Mouse (Mus musculus) heart, postnatal 0 days (tissue): ENCODE measurements around the gene Dnajb6. TPM values are rescaled to one million over a fixed set of nuclear protein-coding genes. Genes with fewer than 3 reads are reported as not detected.
A peak's percentile ranks its signal among the peaks of the same experiment; 100 is the strongest.

Source experiments
- ATAC-seq: fragments of 200-750 bp; cut with Nextera tagmentation; 2 replicates; pipeline ENCODE4 v1.8.0; 2017; ENCODE audit warnings: low read depth, moderate number of reproducible peaks, moderate library complexity; ENCODE audit not compliant: insufficient read depth
- DNase-seq: peaks from one replicate; pipeline ENCODE4 v3.0.0-alpha.2; 2016; ENCODE audit warnings: low spot score
- H3K27ac ChIP-seq: fragments of 300-500 bp; sonication (generic); 2 replicates; pipeline ENCODE4 v1.5.1; 2014; ENCODE audit warnings: low read depth, mild to moderate bottlenecking
- H3K27me3 ChIP-seq: fragments of 300-500 bp; sonication (generic); 2 replicates; pipeline ENCODE4 v1.6.1; 2014; ENCODE audit warnings: low read length, mixed read lengths; ENCODE audit not compliant: control insufficient read depth, insufficient read depth
- H3K36me3 ChIP-seq: fragments of 300-500 bp; sonication (generic); replicated peaks from 2 replicates; pipeline ENCODE4 v1.6.1; 2014; ENCODE audit warnings: low read length, mixed read lengths; ENCODE audit not compliant: control insufficient read depth, insufficient read depth
- H3K4me1 ChIP-seq: fragments of 300-500 bp; sonication (generic); 2 replicates; pipeline ENCODE4 v1.6.1; 2014; ENCODE audit warnings: antibody characterized with exemption; ENCODE audit not compliant: control insufficient read depth, insufficient read depth
- H3K4me2 ChIP-seq: fragments of 300-500 bp; sonication (generic); 2 replicates; pipeline ENCODE4 v1.6.1; 2014; ENCODE audit warnings: low read depth, mild to moderate bottlenecking, low read length, moderate library complexity
- H3K4me3 ChIP-seq: fragments of 300-500 bp; sonication (generic); 2 replicates; pipeline ENCODE4 v1.5.1; 2014; ENCODE audit warnings: low read depth, low read length
- H3K9ac ChIP-seq: fragments of 300-500 bp; sonication (generic); replicated peaks from 2 replicates; pipeline ENCODE4 v1.6.1; 2014; ENCODE audit warnings: low read depth, low read length, mixed read lengths
- H3K9me3 ChIP-seq: fragments of 300-500 bp; sonication (generic); replicated peaks from 2 replicates; pipeline ENCODE4 v1.6.1; 2016; ENCODE audit warnings: low read length; ENCODE audit not compliant: control insufficient read depth
- CTCF ChIP-seq: IDR thresholded peaks from 2 replicates; pipeline ENCODE4 v1.5.1; 2016; ENCODE audit warnings: antibody characterized with exemption, control low read depth, low read depth
- EP300 ChIP-seq: IDR thresholded peaks from 2 replicates; pipeline ENCODE4 v1.6.1; 2016; ENCODE audit warnings: antibody characterized with exemption, low read depth
- WGBS: fragments of 180-500 bp; shearing (Covaris S2); extraction: QIAGEN DNeasy Blood & Tissue Kit; methylation state at CpG from one replicate; pipeline ENCODE4 v1.1.7; 2014; 5-methylcytosine and 5-hydroxymethylcytosine counted together
- polyA plus RNA-seq: library from polyadenylated mRNA; unstranded; fragments of >200 nt; fragmentation: Nextera tagmentation; extraction: Ambion mirVana; gene quantifications from 2 replicates; pipeline ENCODE4 v1.2.1, GENCODE M21; 2015
- total RNA-seq: library from RNA; depleted of rRNA; stranded (reverse); fragments of >200 nt; gene quantifications from 2 replicates; pipeline ENCODE4 v1.2.3, GENCODE M21; 2014; ENCODE audit warnings: low replicate concordance

Dnajb6 gene
- total and polyA plus RNA-seq, 2 experiments from 2014 or later: 37.2 to 88.6 TPM

GRCm38 (mm10) chr5:29826780-29827179, 91.3 kb downstream of the Dnajb6 start:
- peak; percentile 79 for ATAC-seq
- Histone ChIP-seq H3K4me3 (no peak overlapping the region), H3K4me1 (0 out of 2 replicates have a peak, but pooled peaks cover 4% of the 10 kb centered on the region), H3K9ac (no peak overlapping the region), H3K4me2 (no peak overlapping the region), H3K36me3 (no peaks in the 10 kb centered on the region), H3K27ac (no peak overlapping the region), H3K27me3 (no peaks in the 10 kb centered on the region), H3K9me3 (no peaks in the 10 kb centered on the region)
- 19% methylated on average over 4 of the region's 4 CpGs for WGBS
- TF ChIP-seq CTCF (no peak), EP300 (no peak)
- peak; percentile 52 for DNase-seq

DNA sequence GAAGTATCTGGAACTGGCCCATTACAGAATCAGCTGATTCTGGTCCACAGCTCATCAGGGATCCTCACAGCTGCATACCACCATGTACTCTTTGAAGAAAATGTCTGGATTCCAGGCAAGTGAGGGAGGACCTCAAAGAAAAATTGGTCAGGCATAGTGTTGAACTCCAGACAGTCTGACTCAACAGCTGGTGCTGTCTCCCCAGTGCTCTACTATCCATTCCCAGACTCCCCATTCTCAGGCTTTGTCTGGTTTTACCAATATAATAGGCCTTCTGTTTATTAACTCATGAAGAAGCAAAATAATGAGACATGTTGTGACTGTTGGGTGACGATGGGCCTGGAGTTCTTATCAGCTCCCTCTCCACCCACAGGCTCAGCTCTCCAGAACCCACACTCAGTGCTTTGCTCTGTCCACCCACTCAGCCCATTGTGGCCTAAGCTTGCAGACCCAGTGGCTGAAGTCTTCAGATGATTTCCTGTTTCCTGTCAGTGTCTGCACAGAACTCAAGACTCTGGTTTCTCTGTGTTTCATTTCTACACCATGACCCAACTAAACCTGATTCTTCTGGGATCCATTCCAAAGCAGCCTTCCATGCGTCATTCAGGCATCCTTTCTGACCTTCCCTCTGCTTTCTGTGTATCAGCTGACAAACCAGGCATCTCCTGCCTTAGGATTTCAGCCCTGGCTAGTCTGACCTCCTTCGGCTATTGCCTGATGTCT, 107.1 kb downstream of the Dnajb6 start:
- TF ChIP-seq CTCF (no peak), EP300 (no peak)
- ATAC-seq: peak; percentile 82
- Histone ChIP-seq H3K4me3 (no peak overlapping the region), H3K9ac (no peak overlapping the region), H3K4me1 (peaks cover 7% of the 10 kb centered on the region), H3K36me3 (no peaks in the 10 kb centered on the region), H3K27ac (peak overlapping the region; percentile 39), H3K9me3 (no peaks in the 10 kb centered on the region), H3K27me3 (no peaks in the 10 kb centered on the region), H3K4me2 (no peak overlapping the region)
- DNase-seq: peak; percentile 70
- 11% methylated on average over 3 of the region's 3 CpGs for WGBS

DNA sequence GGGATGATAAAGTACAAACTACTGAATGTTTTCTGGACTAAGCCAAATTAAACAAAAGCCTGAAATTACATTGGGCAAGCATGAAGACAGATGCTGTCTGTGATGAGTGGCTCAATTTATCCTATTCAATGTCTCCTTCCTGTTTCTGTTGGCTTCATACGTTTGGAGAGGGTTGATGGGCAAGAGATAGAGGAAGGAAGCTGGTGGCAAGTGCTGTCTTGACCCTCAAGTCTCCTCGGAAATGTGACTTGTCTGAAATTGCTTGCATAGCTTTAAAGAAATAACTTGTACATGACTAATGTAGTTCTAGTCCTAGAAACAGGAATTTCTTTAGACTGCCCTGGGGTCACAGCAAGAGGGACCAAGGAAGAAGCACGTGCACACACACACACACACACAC, 109.5 kb downstream of the Dnajb6 start:
- no peaks in the 10 kb centered on the region for H3K9me3 ChIP-seq
- TF ChIP-seq CTCF (no peak), EP300 (no peak)
- H3K9ac ChIP-seq: no peak overlapping the region
- H3K36me3 ChIP-seq: no peaks in the 10 kb centered on the region
- 36% methylated on average over 3 of the region's 3 CpGs for WGBS
- H3K4me1 ChIP-seq: peaks cover 7% of the 10 kb centered on the region
- H3K4me3 ChIP-seq: no peak overlapping the region
- no peak overlapping the region for H3K4me2 ChIP-seq
- ATAC-seq (no peak), DNase-seq (no peak)
- no peak overlapping the region for H3K27ac ChIP-seq
- no peaks in the 10 kb centered on the region for H3K27me3 ChIP-seq

DNA sequence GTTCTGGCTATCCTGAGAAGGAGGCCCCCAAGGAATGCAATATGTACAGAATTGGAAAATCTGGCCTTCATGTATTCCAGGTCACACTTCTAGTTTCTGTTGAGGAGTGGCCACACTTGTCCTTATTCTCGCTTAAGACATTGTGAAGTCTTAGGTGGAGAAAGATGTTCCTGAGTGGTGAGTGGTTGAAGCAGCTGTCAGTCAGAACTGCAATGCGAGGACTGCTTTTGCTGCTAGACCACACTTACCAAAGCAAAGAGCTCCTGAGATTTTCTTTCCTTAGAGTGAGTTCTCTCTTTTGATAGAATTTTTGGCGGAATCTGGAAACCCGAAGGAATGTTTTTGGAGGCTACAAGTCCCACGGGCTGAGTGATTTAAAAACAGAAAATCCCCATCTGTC, 112.0 kb downstream of the Dnajb6 start:
- Histone ChIP-seq H3K27ac (no peak overlapping the region), H3K4me2 (no peak overlapping the region), H3K4me1 (peaks cover 5% of the 10 kb centered on the region), H3K27me3 (no peaks in the 10 kb centered on the region), H3K36me3 (no peaks in the 10 kb centered on the region), H3K4me3 (no peak overlapping the region), H3K9me3 (no peaks in the 10 kb centered on the region), H3K9ac (no peak overlapping the region)
- no peak for TF ChIP-seq CTCF
- TF ChIP-seq EP300: no peak
- WGBS: 71% methylated on average over 5 of the region's 5 CpGs
- DNase-seq (no peak), ATAC-seq (no peak)

DNA sequence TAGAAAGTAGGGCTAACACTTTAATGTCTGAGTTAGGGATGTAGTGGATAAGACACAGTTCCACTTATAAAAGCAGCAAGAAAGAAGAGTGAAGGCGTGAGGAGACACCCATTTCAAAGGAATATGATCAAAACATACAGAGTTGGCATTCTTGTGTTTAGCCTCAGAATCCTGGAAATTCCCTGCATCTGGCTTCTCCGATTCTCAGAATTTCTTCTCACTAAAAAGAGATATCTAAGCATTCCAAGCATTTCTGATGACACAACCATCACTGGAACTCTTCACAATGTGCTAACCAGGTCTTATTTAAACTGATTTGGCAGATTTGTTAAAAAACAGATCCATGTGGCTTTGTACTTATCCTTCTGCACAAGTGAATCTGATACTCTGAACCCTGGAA, 112.6 kb downstream of the Dnajb6 start:
- ATAC-seq: no peak

GRCm38 (mm10) chr5:29852376-29852775, 116.9 kb downstream of the Dnajb6 start:
- no peak for DNase-seq
- Histone ChIP-seq H3K4me3 (no peak overlapping the region), H3K9me3 (no peaks in the 10 kb centered on the region), H3K27me3 (no peaks in the 10 kb centered on the region), H3K4me1 (no peaks in the 10 kb centered on the region), H3K4me2 (no peak overlapping the region), H3K27ac (no peak overlapping the region), H3K36me3 (no peaks in the 10 kb centered on the region), H3K9ac (no peak overlapping the region)
- WGBS: 58% methylated on average over 8 of the region's 8 CpGs
- TF ChIP-seq CTCF: no peak
- no peak for ATAC-seq

More for the DNA sequence above, 112.6 kb downstream of the Dnajb6 start:
- Histone ChIP-seq H3K4me1 (no peaks in the 10 kb centered on the region; the same call in 1 of the 2 replicates), H3K27me3 (no peaks in the 10 kb centered on the region), H3K9me3 (no peaks in the 10 kb centered on the region), H3K9ac (no peak overlapping the region), H3K4me3 (no peak overlapping the region), H3K4me2 (no peak overlapping the region), H3K36me3 (no peaks in the 10 kb centered on the region), H3K27ac (no peak overlapping the region)
- WGBS: 63% methylated on average over 2 of the region's 2 CpGs
- DNase-seq: no peak
- TF ChIP-seq EP300: no peak
- no peak for TF ChIP-seq CTCF
